8 mouse cellular contexts compared by ENCODE assay signal in genomic region chr17:25016292-25017132, GRCm38 (mm10). TPM values are rescaled to one million over a fixed set of nuclear protein-coding genes. Genes with fewer than 3 reads are reported as not detected.
A peak's percentile ranks its signal among the peaks of the same experiment; 100 is the strongest.
DNase-seq lines count a peak whose midpoint lies in the region; ATAC-seq and TF ChIP-seq lines count a peak whose summit lies in the region.

No protein-coding gene starts in this region.

- peak; percentile 12 for TF ChIP-seq CTCF in ES-Bruce4 (IDR thresholded peaks at IDR 0.05; ENCODE audit: low read depth, low read length)
- TF ChIP-seq CTCF in layer of hippocampus, adult 2 months (conservative IDR thresholded peaks at IDR 0.05) = peak; percentile 55
- peak; percentile 56; the same call in 1 of the 2 replicates for TF ChIP-seq CTCF in thymus, adult 2 months (IDR thresholded peaks at IDR 0.05; ENCODE audit: borderline replicate concordance, control insufficient read depth, extremely low read depth, insufficient read depth, low read length, poor library complexity)

- TF ChIP-seq POLR2A in ES-Bruce4 (IDR thresholded peaks at IDR 0.05; ENCODE audit: insufficient read depth, low read length) = no peak
- 0 out of 2 replicates have a peak, but pooled peaks have one; percentile 38 for TF ChIP-seq POLR2A in thymus, adult 2 months (IDR thresholded peaks at IDR 0.05; ENCODE audit: control insufficient read depth, extremely low read depth, insufficient read depth, low read length, poor library complexity)

- peaks cover 7% of the 10 kb centered on the region for H3K36me3 ChIP-seq in ES-Bruce4 (ENCODE audit: control insufficient read depth, insufficient read depth, low read length, poor library complexity, severe bottlenecking)
- peaks cover 30% of the 10 kb centered on the region for H3K36me3 ChIP-seq in forebrain, embryonic 13.5 days (ENCODE audit: poor library complexity, severe bottlenecking)
- peaks cover 9% of the 10 kb centered on the region for H3K36me3 ChIP-seq in lung, embryonic 16.5 days (ENCODE audit: control insufficient read depth, insufficient read depth, low read length)
- H3K36me3 ChIP-seq in thymus, adult 2 months (ENCODE audit: control insufficient read depth, insufficient read depth, low read length) = 0 out of 2 replicates have a peak, but pooled peaks cover 1% of the 10 kb centered on the region

- H3K27me3 ChIP-seq in ES-Bruce4 (ENCODE audit: control insufficient read depth, insufficient read depth, low read length, poor library complexity, severe bottlenecking) = no peaks in the 10 kb centered on the region
- no peaks in the 10 kb centered on the region for H3K27me3 ChIP-seq in forebrain, embryonic 13.5 days
- no peaks in the 10 kb centered on the region for H3K27me3 ChIP-seq in lung, embryonic 16.5 days (ENCODE audit: control insufficient read depth, insufficient read depth, low read depth, low read length)
- no peaks in the 10 kb centered on the region for H3K27me3 ChIP-seq in thymus, adult 2 months (ENCODE audit: control insufficient read depth, insufficient read depth, low read length)

- H3K4me1 ChIP-seq in ES-Bruce4 (ENCODE audit: control insufficient read depth, insufficient read depth, low read length) = no peaks in the 10 kb centered on the region
- H3K4me1 ChIP-seq in forebrain, embryonic 13.5 days = peaks cover 25% of the 10 kb centered on the region
- H3K4me1 ChIP-seq in lung, embryonic 16.5 days (replicated peaks; ENCODE audit: control insufficient read depth, insufficient read depth, low read length) = peaks cover 16% of the 10 kb centered on the region
- H3K4me1 ChIP-seq in thymus, adult 2 months (replicated peaks; ENCODE audit: control insufficient read depth, insufficient read depth, low read length) = no peaks in the 10 kb centered on the region; the same call in 1 of the 2 replicates

- whole genome bisulfite sequencing in forebrain, embryonic 13.5 days = under 1% methylated on average over 55 of the region's 55 CpGs
- under 1% methylated on average over 55 of the region's 55 CpGs for WGBS in lung, embryonic 16.5 days
- WGBS in thymus, adult 2 months = under 1% methylated on average over 55 of the region's 55 CpGs

- peak overlapping the region; percentile 63 for H3K9ac ChIP-seq in ES-Bruce4 (ENCODE audit: low read depth, poor library complexity, severe bottlenecking)
- H3K9ac ChIP-seq in forebrain, embryonic 13.5 days = peak overlapping the region; percentile 84
- peak overlapping the region; percentile 82 for H3K9ac ChIP-seq in lung, embryonic 16.5 days (ENCODE audit: low read length)

- no peak for TF ChIP-seq EP300 in ES-Bruce4 (IDR thresholded peaks at IDR 0.05; ENCODE audit: insufficient read depth, low read depth, low read length)

- H3K27ac ChIP-seq in ES-Bruce4 (ENCODE audit: insufficient read depth, low read length) = 0 out of 2 replicates have a peak overlapping the region, but pooled peaks have one; percentile 6
- H3K27ac ChIP-seq in forebrain, embryonic 13.5 days = peak overlapping the region; percentile 82
- peak overlapping the region; percentile 84 for H3K27ac ChIP-seq in layer of hippocampus, adult 2 months
- H3K27ac ChIP-seq in lung, embryonic 16.5 days (ENCODE audit: low read length) = peak overlapping the region; percentile 88
- peak overlapping the region; percentile 56 for H3K27ac ChIP-seq in thymus, adult 2 months (ENCODE audit: control insufficient read depth, insufficient read depth, low read length)

- DNase-seq in brain, adult 2 months (ENCODE audit: low read depth, low spot score) = peak; percentile 94
- DNase-seq in heart, postnatal 14 days = peak; percentile 75 to 76
- DNase-seq in layer of hippocampus, adult 2 months (ENCODE audit: low spot score in 2 of 2) = peak; percentile 68 to 75
- DNase-seq in thymus, adult 2 months = peak; percentile 58

- peak; percentile 87 for ATAC-seq in forebrain, embryonic 13.5 days
- peak; percentile 88 for ATAC-seq in lung, embryonic 16.5 days (ENCODE audit: low read depth)
- ATAC-seq in neutrophil, adult 5-6 weeks (ENCODE audit: extremely low read depth, insufficient number of reproducible peaks, low FRiP score, poor library complexity, severe bottlenecking) = peak; percentile 18; the same call in 1 of the 2 replicates

- H3K4me2 ChIP-seq in forebrain, embryonic 13.5 days = peak overlapping the region; percentile 94
- peak overlapping the region; percentile 90 for H3K4me2 ChIP-seq in lung, embryonic 16.5 days (ENCODE audit: low read depth, low read length)

- peak overlapping the region; percentile 74 for H3K4me3 ChIP-seq in ES-Bruce4 (ENCODE audit: low read depth, low read length)
- peak overlapping the region; percentile 99 for H3K4me3 ChIP-seq in forebrain, embryonic 13.5 days
- H3K4me3 ChIP-seq in layer of hippocampus, adult 2 months = peak overlapping the region; percentile 82
- H3K4me3 ChIP-seq in lung, embryonic 16.5 days (ENCODE audit: low read length) = peak overlapping the region; percentile 82
- H3K4me3 ChIP-seq in thymus, adult 2 months (ENCODE audit: control insufficient read depth, insufficient read depth, low read length) = peak overlapping the region; percentile 62

- H3K9me3 ChIP-seq in ES-Bruce4 (replicated peaks; ENCODE audit: control insufficient read depth, insufficient read depth, low read length, poor library complexity, severe bottlenecking) = no peaks in the 10 kb centered on the region
- no peaks in the 10 kb centered on the region for H3K9me3 ChIP-seq in forebrain, embryonic 13.5 days (replicated peaks)
- no peaks in the 10 kb centered on the region for H3K9me3 ChIP-seq in lung, embryonic 16.5 days (ENCODE audit: control insufficient read depth, low read length)

- intact Hi-C loops in heart, postnatal 14 days (cut with DNase I) = loop anchor here (1.0 to 5.0 kb wide), 2 partner anchors 74 to 166 kb away; partner anchors contain the start of gene BC003965

RNA-seq across cellular contexts. Expression of gene Ift140, which starts 0.6 kb away (rescaled TPM):
- 24.2 and 32.6 TPM in 2 replicates for polyA plus RNA-seq in ES-Bruce4 (2011; ENCODE audit: insufficient read depth, insufficient read length, low read depth, missing spikeins)
- 18.6 and 22.8 TPM in 2 replicates for polyA plus RNA-seq in forebrain, embryonic 13.5 days (2015; fragmentation: Nextera tagmentation; extraction: Ambion mirVana)
- 1 to 10 TPM; 6.3 to 7.3 TPM for total RNA-seq in heart, postnatal 14 days (2021)
- total RNA-seq in layer of hippocampus, adult 2 months (2021) = 10 to 100 TPM; 23.5 to 25.0 TPM
- polyA plus RNA-seq in lung, embryonic 16.5 days (2015; fragmentation: Nextera tagmentation; extraction: Ambion mirVana) = 16.8 and 17.1 TPM in 2 replicates
- 40.9 and 48.3 TPM in 2 replicates for total RNA-seq in neutrophil, adult 5-6 weeks (2017)
- 17.0 and 22.6 TPM in 2 replicates for polyA plus RNA-seq in thymus, adult 2 months (2012; rRNA removed)

RNA-seq across cellular contexts. Expression of gene Cramp1l, which starts 0.9 kb away (rescaled TPM):
- 18.1 and 19.4 TPM in 2 replicates for polyA plus RNA-seq in ES-Bruce4 (2011; ENCODE audit: insufficient read depth, insufficient read length, low read depth, missing spikeins)
- 7.9 and 8.3 TPM in 2 replicates for polyA plus RNA-seq in forebrain, embryonic 13.5 days (2015; fragmentation: Nextera tagmentation; extraction: Ambion mirVana)
- total RNA-seq in heart, postnatal 14 days (2021) = 10 to 100 TPM; 14.5 to 14.6 TPM
- 10 to 100 TPM; 25.2 to 30.7 TPM for total RNA-seq in layer of hippocampus, adult 2 months (2021)
- polyA plus RNA-seq in lung, embryonic 16.5 days (2015; fragmentation: Nextera tagmentation; extraction: Ambion mirVana) = 5.0 and 5.7 TPM in 2 replicates
- 18.3 and 20.7 TPM in 2 replicates for total RNA-seq in neutrophil, adult 5-6 weeks (2017)
- 41.4 and 46.9 TPM in 2 replicates for polyA plus RNA-seq in thymus, adult 2 months (2012; rRNA removed)

RNA-seq across cellular contexts. Expression of gene Jpt2, which starts 56.0 kb away (rescaled TPM):
- polyA plus RNA-seq in ES-Bruce4 (2011; ENCODE audit: insufficient read depth, insufficient read length, low read depth, missing spikeins) = 220 and 226 TPM in 2 replicates
- 186 and 217 TPM in 2 replicates for polyA plus RNA-seq in forebrain, embryonic 13.5 days (2015; fragmentation: Nextera tagmentation; extraction: Ambion mirVana)
- 10 to 100 TPM in 1 of 2 experiments, 1 to 10 TPM in 1; 7.5 to 11.1 TPM for total RNA-seq in heart, postnatal 14 days (2021)
- 1 to 10 TPM; 4.4 to 6.1 TPM for total RNA-seq in layer of hippocampus, adult 2 months (2021)
- polyA plus RNA-seq in lung, embryonic 16.5 days (2015; fragmentation: Nextera tagmentation; extraction: Ambion mirVana) = 141 and 148 TPM in 2 replicates
- total RNA-seq in neutrophil, adult 5-6 weeks (2017) = 20.0 and 20.6 TPM in 2 replicates
- 13.5 and 15.0 TPM in 2 replicates for polyA plus RNA-seq in thymus, adult 2 months (2012; rRNA removed)

Comparison
In these comparisons a context has a peak if more than half of its experiments do, and no peak if none do; other contexts are left out.
1. Peak in every context shown above with its lines: DNase-seq, ATAC-seq, H3K4me3 ChIP-seq and H3K27ac ChIP-seq.
2. H3K27ac ChIP-seq: peak in every context shown above with its lines; median percentile 88 in lung, embryonic 16.5 days; 84 in layer of hippocampus, adult 2 months; 82 in forebrain, embryonic 13.5 days; 56 in thymus, adult 2 months; 6 in ES-Bruce4.
3. ATAC-seq: peak in every context shown above with its lines; median percentile 88 in lung, embryonic 16.5 days; 87 in forebrain, embryonic 13.5 days; 18 in neutrophil, adult 5-6 weeks.